ENCODE assay signal across 21 mouse cellular contexts in genomic region chr3:33165186-33165585, GRCm38 (mm10). TPM values are rescaled to one million over a fixed set of nuclear protein-coding genes. Genes with fewer than 3 reads are reported as not detected.
"Had no signal": no experiment of that assay in that cellular context is flagged by ENCODE, and none has a peak within 500 bp of the region (broad histone marks: within the 10 kb centered on the region; RNA-seq: fewer than 3 reads in every experiment).

No protein-coding gene starts in this region.

- H3K9me3 ChIP-seq: megakaryocyte, embryonic 14.5 days; midbrain, embryonic 10.5 days; midbrain, embryonic 12.5 days; neural tube, embryonic 13.5 days; neural tube, embryonic 15.5 days had no signal

- H3K36me3 ChIP-seq: midbrain, embryonic 10.5 days; midbrain, embryonic 12.5 days; neural tube, embryonic 13.5 days; neural tube, embryonic 15.5 days had no signal

- H3K27ac ChIP-seq: midbrain, embryonic 10.5 days; midbrain, embryonic 12.5 days; neural tube, embryonic 13.5 days; neural tube, embryonic 15.5 days had no signal

- H3K4me3 ChIP-seq: megakaryocyte, embryonic 14.5 days; midbrain, embryonic 10.5 days; midbrain, embryonic 12.5 days; myocyte; neural tube, embryonic 13.5 days; neural tube, embryonic 15.5 days had no signal

- H3K4me2 ChIP-seq: lung, embryonic 14.5 days; midbrain, embryonic 12.5 days; neural tube, embryonic 13.5 days; neural tube, embryonic 15.5 days had no signal

- H3K27me3 ChIP-seq: megakaryocyte, embryonic 14.5 days; midbrain, embryonic 12.5 days; neural tube, embryonic 13.5 days; neural tube, embryonic 15.5 days had no signal

- H3K9ac ChIP-seq: lung, embryonic 14.5 days; midbrain, embryonic 12.5 days; neural tube, embryonic 13.5 days; neural tube, embryonic 15.5 days had no signal

- H3K4me1 ChIP-seq: megakaryocyte, embryonic 14.5 days; midbrain, embryonic 10.5 days; midbrain, embryonic 12.5 days; neural tube, embryonic 13.5 days; neural tube, embryonic 15.5 days had no signal

- ATAC-seq: midbrain, embryonic 16.5 days had no signal

- DNase-seq: lung, adult 18-20 months; lung, embryonic 14.5 days; lung, postnatal 10 days; lung, postnatal 4 days; midbrain, embryonic 14.5 days; retina, postnatal 1 day; right cerebral cortex, adult 18-20 months; right cerebral cortex, postnatal 25 days; right cerebral cortex, postnatal 4 days; spleen, adult 18-20 months; thymus, adult 18-20 months; thymus, postnatal 25 days; thymus, postnatal 4 days had no signal

RNA-seq across cellular contexts. Expression of gene Pex5l, which starts 22.1 kb away (rescaled TPM):
- polyA plus RNA-seq: liver, embryonic 16.5 days had no signal
